Mouse (Mus musculus) heart, embryonic 14.5 days (tissue): Measurements from ENCODE around the gene Lrg1. TPM values are rescaled to one million over a fixed set of nuclear protein-coding genes. Genes with fewer than 3 reads are reported as not detected.
"Not testable (repeated sequence)": the region's sequence is repeated elsewhere in the genome, so short reads cannot be mapped to it uniquely, and the experiment has no call there.

ENCODE experiments used
- ATAC-seq: fragments of 200-750 bp; cut with Nextera tagmentation; 2 replicates; pipeline ENCODE4 v1.8.0; 2017; ENCODE audit warnings: low read depth, moderate TSS enrichment; ENCODE audit not compliant: insufficient number of reproducible peaks, insufficient read depth, low FRiP score
- H3K27ac ChIP-seq, 2 experiments: fragments of 200-500 bp in 1 of 2; fragments of 300-500 bp in 1 of 2; sonication (generic) in 1 of 2; replicated peaks in 1 of 2; 2 replicates each; pipeline ENCODE4 v1.5.1; 2012 to 2014; ENCODE audit warnings: low read depth in 2 of 2, low read length in 2 of 2, control low read depth in 1 of 2, mild to moderate bottlenecking in 1 of 2, mixed read lengths in 1 of 2; ENCODE audit not compliant: control insufficient read depth in 1 of 2, insufficient read depth in 1 of 2
- H3K27me3 ChIP-seq: fragments of 300-500 bp; sonication (generic); 2 replicates; pipeline ENCODE4 v1.6.1; 2014; ENCODE audit warnings: mild to moderate bottlenecking, low read length, control low read depth; ENCODE audit not compliant: control insufficient read depth, insufficient read depth
- H3K36me3 ChIP-seq: fragments of 300-500 bp; sonication (generic); 2 replicates; pipeline ENCODE4 v1.6.1; 2014; ENCODE audit warnings: mild to moderate bottlenecking, control low read depth, low read length, mixed read lengths; ENCODE audit not compliant: control insufficient read depth, insufficient read depth
- H3K4me1 ChIP-seq, 2 experiments: fragments of 200-500 bp in 1 of 2; fragments of 300-500 bp in 1 of 2; sonication (generic) in 1 of 2; 2 replicates each; pipeline ENCODE4 v1.6.1; 2012 to 2014; ENCODE audit warnings: low read length in 2 of 2, control low read depth in 1 of 2, mixed read lengths in 1 of 2; ENCODE audit not compliant: control insufficient read depth in 2 of 2, insufficient read depth in 2 of 2
- H3K4me2 ChIP-seq: fragments of 300-500 bp; sonication (generic); 2 replicates; pipeline ENCODE4 v1.6.1; 2014; ENCODE audit warnings: mild to moderate bottlenecking, low read length
- H3K4me3 ChIP-seq, 2 experiments: fragments of 200-500 bp in 1 of 2; fragments of 300-500 bp in 1 of 2; sonication (generic) in 1 of 2; 2 replicates each; pipeline ENCODE4 v1.5.1; 2012 to 2014; ENCODE audit warnings: low read length in 2 of 2, mild to moderate bottlenecking in 2 of 2, control low read depth in 1 of 2, low read depth in 1 of 2, moderate library complexity in 1 of 2; ENCODE audit not compliant: control insufficient read depth in 1 of 2, insufficient read depth in 1 of 2
- H3K9ac ChIP-seq: fragments of 300-500 bp; sonication (generic); 2 replicates; pipeline ENCODE4 v1.6.1; 2014; ENCODE audit warnings: mild to moderate bottlenecking, low read length
- H3K9me3 ChIP-seq: fragments of 300-500 bp; sonication (generic); 2 replicates; pipeline ENCODE4 v1.6.1; 2016; ENCODE audit warnings: low read length, control low read depth; ENCODE audit not compliant: control insufficient read depth
- WGBS: fragments of 180-500 bp; shearing (Covaris S2); extraction: QIAGEN DNeasy Blood & Tissue Kit; methylation state at CpG from one replicate; pipeline ENCODE4 v1.1.7; 2014; 5-methylcytosine and 5-hydroxymethylcytosine counted together
- polyA plus RNA-seq: library from polyadenylated mRNA; unstranded; fragments of >200 nt; fragmentation: Nextera tagmentation; extraction: Ambion mirVana; gene quantifications from 2 replicates; pipeline ENCODE4 v1.2.1, GENCODE M21; 2014

Gene Lrg1
- polyA plus RNA-seq, 1 experiment from 2014 or later: 0.32 TPM

DNA sequence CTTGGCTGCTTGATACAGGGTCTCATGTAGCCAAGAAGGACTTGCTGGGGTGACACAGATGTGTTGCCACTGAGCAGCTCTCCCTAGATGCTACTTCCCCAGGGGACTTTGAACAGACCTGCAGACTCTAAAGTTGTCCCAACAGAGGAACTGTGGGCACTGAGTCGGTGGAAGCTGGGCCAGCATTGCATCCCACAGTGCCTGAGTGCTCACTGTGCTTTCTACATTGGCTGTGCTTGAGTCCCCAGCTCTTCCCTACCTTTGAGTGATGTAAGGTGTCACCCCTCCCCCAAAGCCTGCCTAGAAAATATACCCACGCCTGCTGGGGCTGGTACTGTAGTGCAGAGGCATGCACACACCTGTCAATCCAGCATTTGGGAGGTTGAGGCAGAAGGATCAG is 14.1 kb downstream of the Lrg1 start:
- no peak overlapping the region for H3K4me3 ChIP-seq
- no peak overlapping the region for H3K4me2 ChIP-seq
- peaks cover 9% of the 10 kb centered on the region for H3K36me3 ChIP-seq
- H3K4me1 ChIP-seq: peaks cover 2 to 14% of the 10 kb centered on the region in 2 experiments; a peak in 3 of 4 replicates
- H3K9me3 ChIP-seq: no peaks in the 10 kb centered on the region
- H3K27me3 ChIP-seq: no peaks in the 10 kb centered on the region
- no peak overlapping the region for H3K9ac ChIP-seq
- ATAC-seq: no peak
- WGBS: 66% methylated on average over 2 of the region's 2 CpGs
- no peak overlapping the region for H3K27ac ChIP-seq

- no peaks in the 10 kb centered on the region for H3K9me3 ChIP-seq
- no peak overlapping the region for H3K27ac ChIP-seq
- H3K9ac ChIP-seq: no peak overlapping the region
- ATAC-seq: no peak
- 76% methylated on average over 4 of the region's 4 CpGs for WGBS
- no peaks in the 10 kb centered on the region for H3K27me3 ChIP-seq
- H3K4me1 ChIP-seq: peaks cover 2 to 14% of the 10 kb centered on the region in 2 experiments; a peak in 3 of 4 replicates
- peaks cover 17% of the 10 kb centered on the region for H3K36me3 ChIP-seq
- no peak overlapping the region for H3K4me2 ChIP-seq
- H3K4me3 ChIP-seq: no peak overlapping the region
Measured at GRCm38 (mm10) chr17:56106981-56107380, 14.8 kb downstream of the Lrg1 start.

GRCm38 (mm10) chr17:56106436-56106835 is 15.4 kb downstream of the Lrg1 start:
- ATAC-seq, H3K27me3 ChIP-seq, H3K4me2 ChIP-seq, H3K27ac ChIP-seq, H3K9me3 ChIP-seq, H3K4me3 ChIP-seq, H3K9ac ChIP-seq: not testable (repeated sequence)
- Histone ChIP-seq H3K36me3 (peaks cover 22% of the 10 kb centered on the region), H3K4me1 (peaks cover 2 to 14% of the 10 kb centered on the region in 2 experiments; a peak in 3 of 4 replicates)
- 96% methylated on average over 4 of the region's 4 CpGs for WGBS

DNA sequence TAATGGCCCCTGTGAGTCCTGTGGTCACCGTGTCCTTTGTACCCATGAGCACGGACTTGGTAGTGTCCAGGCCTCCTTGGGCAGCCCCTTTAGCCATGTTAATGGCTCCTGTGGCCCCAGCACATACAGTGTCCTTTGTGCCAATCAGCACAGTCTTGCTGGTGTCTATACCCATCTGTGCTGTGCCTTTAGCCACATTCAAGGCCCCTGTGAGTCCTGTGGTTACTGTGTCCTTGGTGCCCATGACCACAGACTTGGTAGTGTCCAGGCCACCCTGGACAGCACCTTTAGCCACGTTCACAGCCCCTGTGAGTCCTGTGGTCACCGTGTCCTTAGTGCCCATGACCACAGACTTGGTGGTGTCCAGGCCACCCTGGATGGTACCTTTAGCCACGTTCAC is 17.0 kb downstream of the Lrg1 start:
- Histone ChIP-seq H3K4me1 (peaks cover 2 to 13% of the 10 kb centered on the region in 2 experiments; a peak in 3 of 4 replicates), H3K36me3 (peaks cover 39% of the 10 kb centered on the region)
- not testable (repeated sequence) for ATAC-seq, H3K9me3 ChIP-seq, H3K27ac ChIP-seq, H3K4me2 ChIP-seq, H3K27me3 ChIP-seq, H3K9ac ChIP-seq, H3K4me3 ChIP-seq
- 96% methylated on average over 2 of the region's 5 CpGs for WGBS

GRCm38 (mm10) chr17:56103465-56104285 is 18.1 kb downstream of the Lrg1 start:
- Histone ChIP-seq H3K36me3 (peaks cover 50% of the 10 kb centered on the region), H3K4me2 (no peak overlapping the region), H3K9ac (no peak overlapping the region), H3K4me1 (peaks cover 0 to 6% of the 10 kb centered on the region in 2 experiments; a peak in 1 of 4 replicates), H3K27ac (no peak overlapping the region), H3K9me3 (no peaks in the 10 kb centered on the region), H3K27me3 (no peaks in the 10 kb centered on the region), H3K4me3 (no peak overlapping the region)
- WGBS: 91% methylated on average over 8 of the region's 8 CpGs
- no peak for ATAC-seq

DNA sequence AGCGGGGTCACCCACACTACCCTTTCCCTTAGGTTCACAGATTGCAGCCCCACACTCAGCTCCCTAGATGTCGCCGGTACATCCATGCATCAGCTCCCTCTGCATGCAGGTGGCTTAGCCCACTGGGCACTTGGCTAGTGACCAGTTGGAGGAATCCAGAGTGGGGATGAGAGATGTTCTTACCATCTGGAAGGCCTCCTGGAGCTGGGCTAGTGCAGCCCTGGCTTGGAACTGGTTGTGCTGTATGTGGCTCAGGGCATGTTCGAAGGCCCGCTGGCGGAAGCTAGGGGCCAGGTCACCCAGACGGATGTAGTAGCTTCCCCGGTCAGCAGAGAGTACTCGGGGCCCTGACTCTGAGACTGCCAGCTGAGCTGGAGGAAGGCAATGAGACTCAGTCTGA is 18.9 kb downstream of the Lrg1 start:
- WGBS: 88% methylated on average over 9 of the region's 9 CpGs
- no peak for ATAC-seq
- H3K4me2 ChIP-seq: no peak overlapping the region
- no peak overlapping the region for H3K4me3 ChIP-seq
- no peaks in the 10 kb centered on the region for H3K4me1 ChIP-seq
- H3K27me3 ChIP-seq: no peaks in the 10 kb centered on the region
- no peak overlapping the region for H3K9ac ChIP-seq
- H3K27ac ChIP-seq: no peak overlapping the region
- no peaks in the 10 kb centered on the region for H3K9me3 ChIP-seq
- H3K36me3 ChIP-seq: peaks cover 57% of the 10 kb centered on the region

GRCm38 (mm10) chr17:56102158-56102557 is 19.6 kb downstream of the Lrg1 start:
- Histone ChIP-seq H3K27me3 (no peaks in the 10 kb centered on the region), H3K9ac (no peak overlapping the region), H3K9me3 (no peaks in the 10 kb centered on the region), H3K36me3 (peaks cover 65% of the 10 kb centered on the region), H3K4me3 (no peak overlapping the region), H3K4me1 (no peaks in the 10 kb centered on the region), H3K27ac (no peak overlapping the region), H3K4me2 (no peak overlapping the region)
- WGBS: 96% methylated on average over 5 of the region's 5 CpGs
- no peak for ATAC-seq
